Mouse (Mus musculus) retina, postnatal 1 day (tissue): Measurements from ENCODE around the gene Dyrk3.
"Not testable (repeated sequence)": the region's sequence is repeated elsewhere in the genome, so short reads cannot be mapped to it uniquely, and the experiment has no call there.

Experiments
- DNase-seq: peaks from one replicate; pipeline ENCODE4 v3.0.0-alpha.2; 2012

Dyrk3 gene

DNA sequence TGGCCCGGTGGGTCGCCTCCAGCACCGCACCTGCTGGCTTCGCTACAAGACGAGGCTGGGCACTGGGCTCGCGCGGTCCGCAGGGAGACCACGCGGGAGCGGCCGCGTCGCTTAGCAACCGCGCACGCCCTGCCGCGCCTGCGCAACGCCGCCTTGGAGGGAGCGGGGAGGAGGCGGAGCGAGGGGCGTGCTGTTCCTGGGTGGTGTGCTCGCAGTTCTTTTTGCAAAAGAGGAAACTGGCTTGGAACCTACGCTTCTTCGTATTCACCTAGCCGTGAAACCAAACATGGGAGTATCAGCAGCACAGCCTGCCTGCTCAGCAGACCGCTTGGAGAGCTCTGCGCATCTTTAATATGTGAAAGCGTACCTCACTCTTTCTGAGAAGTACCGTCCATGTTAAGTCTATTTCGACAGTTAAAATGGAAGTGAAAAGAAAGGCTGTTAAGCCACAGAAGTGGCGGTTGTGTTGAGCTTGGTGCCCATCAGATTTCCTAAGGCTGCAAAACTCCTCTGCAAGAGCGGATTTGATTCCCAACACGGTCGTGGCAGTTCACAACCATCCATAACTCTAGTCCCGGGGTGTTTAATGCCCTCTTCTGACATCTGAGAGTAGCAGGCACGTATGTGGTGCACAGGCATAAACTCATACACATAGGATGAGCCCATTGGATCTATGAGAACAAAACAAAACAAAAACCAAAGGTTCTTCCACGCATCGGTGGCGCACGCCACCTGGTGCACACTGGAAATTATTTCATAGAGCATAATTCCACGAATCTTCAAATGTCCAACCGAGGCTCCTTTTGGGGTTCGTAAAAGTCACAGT is at the start of gene Dyrk3:
Gene Dyrk3, minus strand, starts transcription at position 150 of the 826 bp plus-strand sequence.
- peak; percentile 96 for DNase-seq

DNA sequence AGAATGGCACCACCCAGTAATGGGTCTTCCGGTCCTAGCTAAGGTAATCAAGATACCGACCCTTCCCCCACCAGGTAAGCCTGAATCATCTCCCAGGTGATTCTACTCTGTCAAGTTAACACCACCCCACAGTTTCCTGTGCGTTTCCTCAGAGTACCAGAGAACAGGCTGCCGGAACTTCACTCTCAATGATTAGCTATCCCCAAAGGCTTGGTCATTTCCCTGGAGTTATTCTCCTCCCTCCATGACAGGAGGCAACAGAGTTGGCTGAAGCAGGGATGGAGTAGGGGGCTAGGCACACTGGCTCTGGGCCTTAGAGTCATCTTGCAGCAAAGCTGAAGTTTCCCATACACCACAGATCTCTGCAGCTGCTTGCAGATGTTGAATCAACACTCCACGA is 49.7 kb upstream of the Dyrk3 start:
- DNase-seq: no peak

- DNase-seq: no peak
Observed at GRCm38 (mm10) chr1:131186995-131187394, 48.9 kb upstream of the Dyrk3 start.

DNA sequence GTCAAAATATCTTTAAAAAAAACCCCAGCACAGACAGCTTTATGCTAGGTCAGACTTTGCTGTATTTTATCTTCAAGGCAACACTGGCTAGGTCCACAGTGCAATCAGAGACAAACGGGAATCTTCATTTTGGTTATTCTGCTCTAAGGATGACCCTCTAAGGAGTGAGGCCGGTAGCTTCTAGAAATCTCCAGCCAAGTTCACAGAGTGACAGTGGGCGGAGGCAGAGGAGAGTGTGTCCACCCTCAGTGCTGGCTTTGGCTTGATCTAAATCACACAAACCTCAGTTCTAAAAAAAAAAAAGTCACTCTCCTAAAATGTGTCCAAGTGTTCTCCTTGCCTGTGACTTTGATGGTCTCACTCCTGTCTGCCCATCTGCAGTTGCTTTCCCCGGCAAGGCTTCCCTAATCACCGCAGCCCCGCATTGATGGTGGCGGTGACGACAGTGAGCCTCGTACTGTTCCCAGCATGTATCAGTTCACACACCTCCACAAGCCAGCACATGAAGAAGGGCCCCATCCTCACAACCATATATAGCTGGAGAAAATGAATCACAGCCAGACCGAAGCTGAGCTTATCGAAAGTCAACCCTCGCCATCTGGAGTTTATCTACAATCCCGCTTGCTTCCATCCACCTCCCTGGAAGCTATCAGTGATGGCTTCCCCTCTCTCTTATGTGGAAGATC is 47.8 kb upstream of the Dyrk3 start:
- DNase-seq: no peak

GRCm38 (mm10) chr1:131184956-131185660 is 47.0 kb upstream of the Dyrk3 start:
- peak; percentile 18 for DNase-seq

DNA sequence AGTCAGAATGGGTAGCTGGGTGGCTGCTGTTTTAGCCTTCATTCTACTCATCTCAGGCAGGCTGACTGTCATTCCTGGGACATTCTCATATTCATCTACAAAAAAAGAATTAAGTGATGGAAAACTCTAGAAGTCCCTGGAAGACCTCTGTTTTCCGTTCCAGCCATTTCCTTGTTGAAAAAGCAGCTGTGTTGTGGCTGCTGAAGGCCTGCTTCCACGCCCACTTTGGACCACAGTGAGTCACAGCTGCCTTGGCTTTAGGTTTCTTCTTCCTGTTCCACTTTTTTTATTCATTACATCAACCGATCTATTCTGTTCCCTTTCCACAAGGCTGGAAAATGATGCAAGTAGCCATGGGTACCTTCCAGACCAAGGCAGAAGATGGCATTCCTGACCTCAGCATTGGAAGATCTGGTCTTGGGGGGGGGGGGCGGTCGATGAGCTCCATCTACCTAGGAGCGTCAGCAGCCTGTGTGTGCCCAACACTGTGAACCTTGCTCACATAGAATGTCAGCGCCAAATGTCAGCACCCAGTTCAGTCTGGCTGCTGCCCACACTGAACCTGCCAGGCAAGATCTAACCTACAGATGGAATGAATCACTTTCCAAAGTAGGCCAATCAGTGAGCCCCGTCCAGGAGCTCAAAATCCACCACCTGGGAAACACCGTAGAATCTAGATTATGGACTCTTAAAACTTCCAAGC is 46.3 kb upstream of the Dyrk3 start:
- no peak for DNase-seq

DNA sequence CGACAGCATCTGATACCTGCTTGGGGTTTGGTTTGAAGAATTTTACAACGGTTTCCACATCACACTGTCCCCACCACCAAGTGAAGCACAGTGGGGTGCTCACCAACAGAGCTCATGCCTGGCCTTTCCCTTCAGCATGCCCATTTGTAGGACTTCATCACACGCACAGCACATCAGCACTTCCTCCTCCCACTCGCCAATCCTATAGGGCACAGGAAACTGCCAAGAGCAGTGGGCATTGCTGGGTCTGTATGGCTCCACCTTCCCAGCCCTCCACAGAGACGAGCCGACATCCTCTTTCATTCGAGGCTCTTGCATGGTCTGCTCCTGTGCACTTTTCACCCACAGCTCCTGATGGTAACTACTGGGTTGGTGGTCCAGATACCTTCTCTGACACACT is 45.1 kb upstream of the Dyrk3 start:
- DNase-seq: no peak

DNA sequence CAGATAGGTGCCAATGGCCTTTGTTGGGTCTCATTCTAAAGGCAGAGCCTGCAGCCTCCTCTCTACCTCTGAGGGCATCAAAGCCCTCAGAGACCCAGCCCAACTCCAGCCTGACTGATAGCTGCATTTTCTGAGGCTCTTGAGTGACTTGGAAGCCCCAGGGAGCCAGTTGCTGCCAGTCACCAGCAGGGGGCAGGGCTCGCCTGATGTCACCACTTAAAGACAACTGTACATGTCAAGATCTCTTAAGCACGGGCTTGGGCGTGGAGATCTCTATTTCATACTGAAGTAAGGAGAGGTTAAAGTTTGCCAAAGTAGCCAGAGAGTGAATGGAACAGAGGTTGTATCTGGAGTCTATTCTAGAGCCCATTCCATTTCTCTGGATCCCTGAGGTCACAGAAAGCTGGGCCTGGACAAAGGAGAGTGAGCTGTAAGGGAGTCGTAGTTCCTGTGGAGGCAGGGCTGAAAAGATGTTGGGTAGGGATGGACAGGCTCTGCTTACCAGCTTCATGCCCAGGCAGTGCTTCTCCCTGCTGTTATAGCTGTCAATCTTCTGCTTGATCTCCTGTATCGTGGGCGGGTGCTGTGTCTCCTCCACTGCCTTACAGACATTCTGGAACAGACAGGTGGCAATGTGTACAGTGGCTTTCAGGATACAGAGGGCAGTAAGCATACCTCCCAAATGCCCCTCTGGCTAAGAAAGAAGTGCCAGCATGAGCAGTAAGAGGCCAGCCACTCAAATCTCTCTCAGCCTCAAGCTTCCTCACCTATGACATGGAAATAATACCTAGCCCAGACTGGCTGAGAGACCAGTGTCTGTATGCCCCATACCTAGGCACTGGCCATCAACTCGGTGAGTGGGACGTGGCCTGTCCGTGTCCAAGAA is 43.7 kb upstream of the Dyrk3 start:
- peak; percentile 80 for DNase-seq

DNA sequence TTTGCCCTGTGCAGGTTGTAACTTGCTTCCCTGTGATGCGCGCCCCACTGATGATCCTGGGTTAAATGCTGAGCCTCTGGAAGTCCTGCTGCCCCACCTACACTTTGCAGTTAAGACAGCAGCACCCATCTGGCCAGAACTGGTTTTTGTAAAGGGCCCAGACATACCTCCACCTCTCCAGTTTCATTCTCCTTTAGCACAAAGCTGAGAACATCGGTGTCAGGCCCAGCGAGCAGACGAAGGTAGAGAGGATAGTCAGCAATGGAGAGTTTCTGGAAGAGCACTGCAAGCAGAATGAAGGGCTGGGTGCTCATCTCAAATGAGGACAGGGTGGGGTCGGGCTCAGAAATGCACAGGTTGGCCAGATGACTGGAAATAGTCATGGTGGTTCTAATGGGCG is 42.2 kb upstream of the Dyrk3 start:
- DNase-seq: no peak

DNA sequence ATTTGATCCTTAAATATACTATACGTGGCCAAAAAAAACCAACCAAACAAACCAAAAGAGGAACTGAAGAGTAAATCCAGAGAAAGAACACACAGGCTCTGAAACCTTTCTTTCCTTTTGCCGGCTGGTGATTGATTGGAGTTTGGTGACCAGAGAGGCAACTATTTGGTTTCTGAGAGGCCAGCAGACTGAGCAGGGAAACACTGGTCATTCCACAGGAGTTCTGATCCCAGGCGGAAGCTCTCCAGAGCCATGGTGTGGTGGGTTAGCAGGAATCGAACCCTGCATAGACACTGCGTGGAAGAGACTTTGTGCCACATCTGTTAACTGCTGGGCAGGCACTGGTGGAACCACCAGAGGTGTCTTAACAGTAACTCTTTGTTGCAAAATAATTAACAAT is 39.9 kb upstream of the Dyrk3 start:
- no peak for DNase-seq

DNA sequence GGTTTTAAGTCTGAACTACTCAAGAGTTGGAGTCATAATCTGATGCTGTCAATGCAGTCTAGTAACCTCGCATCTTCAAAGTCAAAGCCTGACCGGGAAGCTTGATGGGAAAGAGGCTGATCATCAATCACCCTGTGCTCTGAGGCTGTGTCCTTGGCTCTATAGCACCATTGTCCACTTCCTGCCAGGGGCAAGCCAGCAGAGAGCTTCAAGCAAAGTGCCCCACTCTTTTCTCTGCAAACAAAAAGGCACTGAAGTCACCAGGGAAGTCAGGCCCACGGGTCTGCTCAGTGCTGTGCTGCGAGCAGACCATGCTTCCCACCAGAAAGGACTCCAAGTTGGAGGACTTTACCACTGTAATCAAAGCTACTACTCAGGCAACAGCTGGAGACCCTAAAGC is 39.1 kb upstream of the Dyrk3 start:
- no peak for DNase-seq

GRCm38 (mm10) chr1:131175819-131176218 is 37.7 kb upstream of the Dyrk3 start:
- DNase-seq: no peak

DNA sequence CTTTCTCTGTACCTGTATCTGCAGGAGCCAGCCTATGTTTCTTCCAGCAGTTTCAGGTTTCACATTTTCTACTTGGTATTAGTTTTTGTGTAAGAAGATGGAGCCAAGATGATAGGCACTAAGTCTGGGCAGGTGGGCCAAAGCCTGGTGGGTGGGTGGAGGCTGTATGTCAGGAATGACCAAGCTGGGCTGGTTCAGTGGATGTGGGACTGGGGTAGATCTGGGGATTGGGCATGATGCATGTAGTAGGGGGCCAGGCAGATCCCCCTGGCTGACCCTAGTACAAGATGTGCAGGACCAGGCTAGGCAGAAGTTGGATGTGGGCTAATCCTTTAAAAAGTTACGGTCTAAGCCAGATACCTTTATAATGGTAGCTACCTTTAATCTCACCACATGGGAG is 37.0 kb upstream of the Dyrk3 start:
- DNase-seq: no peak

- DNase-seq: no peak
Observed at GRCm38 (mm10) chr1:131174299-131174861, 36.2 kb upstream of the Dyrk3 start.

DNA sequence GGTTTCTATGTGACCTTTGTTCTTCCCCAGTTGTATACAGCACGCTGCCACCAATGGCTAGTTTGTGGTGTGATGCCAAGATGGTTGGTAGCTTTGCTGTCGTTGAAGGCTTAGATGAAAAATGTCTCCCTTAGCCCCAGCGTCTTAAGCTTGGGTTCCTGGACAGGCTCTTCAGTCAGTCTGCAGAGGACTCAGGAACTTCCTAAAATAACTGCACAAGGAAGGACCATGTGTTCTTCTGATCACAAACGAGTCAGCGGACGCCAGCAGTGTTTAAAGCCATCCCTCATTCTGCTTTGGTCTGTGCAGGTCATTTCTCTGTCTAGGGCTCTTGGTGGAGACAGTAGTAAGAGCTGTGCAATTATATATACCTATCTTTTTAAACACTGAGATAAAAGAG is 35.7 kb upstream of the Dyrk3 start:
- no peak for DNase-seq

DNA sequence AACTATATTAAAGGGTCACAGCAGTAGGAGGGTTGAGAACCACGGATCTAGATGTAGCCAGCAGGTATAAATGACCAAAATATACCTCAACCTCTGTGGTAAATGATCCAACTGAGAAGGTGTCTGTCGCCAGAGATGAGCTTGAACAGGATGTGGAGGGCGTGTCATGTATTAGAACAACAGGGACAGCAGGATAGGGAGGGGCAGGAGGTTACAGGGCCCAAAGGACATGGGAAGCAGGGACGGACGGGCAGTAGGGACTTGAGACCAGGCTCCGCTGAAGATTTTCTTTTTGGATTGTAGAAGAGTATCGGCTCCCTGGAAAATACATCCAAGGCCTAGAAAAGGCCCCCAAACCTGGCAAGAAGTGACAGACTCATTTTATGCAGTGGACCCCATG is 34.9 kb upstream of the Dyrk3 start:
- no peak for DNase-seq

- no peak for DNase-seq
Observed at GRCm38 (mm10) chr1:131167612-131168011, 29.5 kb upstream of the Dyrk3 start.

- no peak for DNase-seq
Observed at GRCm38 (mm10) chr1:131164427-131164826, 26.3 kb upstream of the Dyrk3 start.

DNA sequence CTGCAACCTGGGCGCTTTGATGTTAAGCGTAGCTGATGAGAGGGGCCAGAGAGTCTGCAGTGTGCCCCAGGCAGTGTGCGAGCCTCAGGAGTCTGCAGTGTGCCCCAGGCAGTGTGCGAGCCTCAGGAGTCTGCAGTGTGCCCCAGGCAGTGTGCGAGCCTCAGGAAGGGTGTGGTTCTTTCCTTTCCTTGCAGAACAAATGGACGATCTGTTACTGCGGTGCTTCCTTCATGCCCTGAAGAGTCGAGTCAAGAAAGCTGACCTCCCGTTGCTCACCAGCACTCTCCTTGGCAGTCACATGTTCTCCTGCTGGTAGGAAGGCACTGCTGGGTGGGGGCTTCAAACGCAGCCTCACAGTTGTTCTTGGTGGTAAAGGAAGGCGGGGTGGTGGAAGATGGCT is 23.0 kb upstream of the Dyrk3 start:
- DNase-seq: no peak

DNA sequence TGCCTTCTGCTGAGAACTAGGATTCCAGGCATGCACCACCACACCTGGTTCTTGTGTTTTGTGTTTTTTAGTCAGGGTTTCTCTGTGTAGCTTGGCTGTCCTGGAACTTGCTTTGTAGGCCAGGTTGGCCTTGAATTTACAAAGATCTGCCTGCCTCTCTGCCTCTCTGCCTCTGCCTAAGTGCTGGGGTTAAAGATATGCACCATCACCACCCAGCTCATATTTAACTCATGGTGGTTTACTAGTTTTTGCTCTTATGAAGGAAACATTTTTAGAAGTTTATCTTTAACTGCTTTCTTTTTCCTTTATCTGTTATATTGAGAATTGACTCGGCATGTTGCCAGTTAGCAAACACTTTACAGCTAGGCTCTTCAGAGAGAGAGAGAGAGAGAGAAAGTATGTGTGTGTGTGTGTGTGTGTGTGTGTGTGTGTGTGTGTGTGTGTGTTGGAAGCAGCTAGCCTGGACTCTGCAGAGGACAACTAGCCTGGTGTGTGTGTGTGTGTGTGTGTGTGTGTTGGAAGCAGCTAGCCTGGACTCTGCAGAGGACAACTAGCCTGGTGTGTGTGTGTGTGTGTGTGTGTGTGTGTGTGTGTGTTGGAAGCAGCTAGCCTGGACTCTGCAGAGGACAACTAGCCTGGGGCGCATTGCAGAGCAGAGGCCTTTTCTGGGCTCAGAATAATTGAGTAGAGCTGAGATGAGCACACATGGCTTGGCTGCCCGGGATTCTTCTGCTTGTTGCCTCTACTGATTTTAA is 21.6 kb upstream of the Dyrk3 start:
- DNase-seq: not testable (repeated sequence)

- DNase-seq: peak; percentile 55
Observed at GRCm38 (mm10) chr1:131155456-131155855, 17.3 kb upstream of the Dyrk3 start.
